Mouse (Mus musculus): ENCODE measurements around the gene Pradc1. TPM values are rescaled to one million over a fixed set of nuclear protein-coding genes. Genes with fewer than 3 reads are reported as not detected.

Pradc1 gene
- 38.4 and 41.4 TPM in 2 replicates for polyA plus RNA-seq (2015; fragmentation: Nextera tagmentation; extraction: Ambion mirVana)

DNA sequence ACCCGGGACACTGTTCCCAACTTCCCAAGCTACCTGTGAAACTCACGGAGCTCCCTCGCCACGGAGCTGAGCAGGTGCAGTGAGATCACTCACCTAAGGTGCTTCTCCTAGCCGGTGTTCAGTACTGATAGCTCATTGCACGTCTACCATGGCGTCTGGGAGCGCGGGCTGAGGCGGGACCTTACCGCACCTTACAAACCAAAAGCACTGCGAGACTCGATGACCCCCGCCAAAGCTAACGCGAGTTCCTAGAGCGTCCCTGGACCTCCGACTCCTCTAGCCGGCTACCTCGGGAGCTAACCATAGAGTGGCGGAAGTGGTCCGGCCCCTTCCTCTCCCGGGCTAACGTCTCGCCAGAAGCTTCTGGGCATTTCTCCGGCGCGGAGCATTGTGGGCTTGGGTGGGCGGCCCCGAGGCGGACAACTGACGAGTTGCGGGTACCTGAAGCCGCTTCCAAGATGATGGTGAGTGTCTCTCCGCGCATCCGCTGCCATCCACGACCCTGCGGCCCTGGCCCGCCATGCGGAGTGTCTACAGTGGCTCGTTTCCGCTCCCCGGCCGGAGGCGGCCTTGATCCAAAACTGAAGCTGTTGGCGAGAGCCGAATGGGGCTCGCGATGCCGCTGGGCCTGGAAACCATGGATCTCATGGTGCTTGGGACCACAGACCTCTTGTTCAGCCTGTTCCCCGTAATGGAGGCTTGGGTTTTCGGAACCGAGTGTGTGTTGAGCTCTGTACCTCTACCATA lies at the start of gene Pradc1:
Pradc1 (minus strand) TSS at position 307 of the 747 bp plus-strand sequence.
- 0 out of 2 replicates have a peak, but pooled peaks cover 18% of the 10 kb centered on the region for H3K4me1 ChIP-seq
- H3K4me3 ChIP-seq (replicated peaks): peak within 1 kb of the TSS; percentile 77
- H3K4me2 ChIP-seq: peak within 1 kb of the TSS; percentile 95
- H3K9ac ChIP-seq: peak within 1 kb of the TSS; percentile 82
- no peaks in the 10 kb centered on the region for H3K27me3 ChIP-seq (replicated peaks)
- under 1% methylated on average over 54 of the region's 54 CpGs for WGBS
- no peaks in the 10 kb centered on the region for H3K9me3 ChIP-seq
- ATAC-seq (ENCODE audit: insufficient read depth, low FRiP score, low read depth): peak; percentile 87
- H3K36me3 ChIP-seq: no peaks in the 10 kb centered on the region
- H3K27ac ChIP-seq: peak within 1 kb of the TSS; percentile 96

DNA sequence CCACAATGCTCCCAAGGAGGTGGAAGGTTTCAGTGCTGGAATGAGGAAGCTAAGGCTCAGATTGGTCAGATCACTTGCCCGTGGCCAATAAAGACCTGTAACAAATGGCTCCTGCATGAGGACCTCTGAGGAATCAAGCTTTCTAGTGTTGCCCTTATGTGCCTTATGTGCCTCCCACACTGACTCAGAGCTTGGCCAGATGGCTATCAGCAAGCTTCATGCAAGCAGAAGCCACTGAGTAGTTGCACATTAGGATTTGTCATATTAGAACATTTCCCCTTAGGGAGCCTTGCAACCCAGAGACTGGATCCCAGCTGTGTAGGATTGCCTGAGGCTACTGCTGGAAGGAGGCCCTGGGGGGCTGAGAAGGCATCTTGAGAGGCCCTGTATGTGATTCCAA lies 48.6 kb upstream of the Pradc1 start:
- H3K4me1 ChIP-seq: peaks cover 8% of the 10 kb centered on the region
- no peak overlapping the region for H3K27ac ChIP-seq
- no peaks in the 10 kb centered on the region for H3K36me3 ChIP-seq
- H3K4me3 ChIP-seq (replicated peaks): no peak overlapping the region
- no peak for ATAC-seq (ENCODE audit: insufficient read depth, low FRiP score, low read depth)
- no peaks in the 10 kb centered on the region for H3K9me3 ChIP-seq
- H3K4me2 ChIP-seq: no peak overlapping the region
- WGBS: 79% methylated on average over 1 of the region's 1 CpGs
- H3K9ac ChIP-seq: no peak overlapping the region
- H3K27me3 ChIP-seq (replicated peaks): peaks cover 11% of the 10 kb centered on the region; the same call in 1 of the 2 replicates

- WGBS: 57% methylated on average over 9 of the region's 9 CpGs
- Histone ChIP-seq H3K27ac (no peak overlapping the region), H3K4me3 (replicated peaks) (no peak overlapping the region), H3K4me2 (no peak overlapping the region), H3K9me3 (no peaks in the 10 kb centered on the region), H3K36me3 (no peaks in the 10 kb centered on the region), H3K9ac (no peak overlapping the region), H3K4me1 (peaks cover 8% of the 10 kb centered on the region), H3K27me3 (replicated peaks) (0 out of 2 replicates have a peak, but pooled peaks cover 2% of the 10 kb centered on the region)
- no peak for ATAC-seq (ENCODE audit: insufficient read depth, low FRiP score, low read depth)
Measured at GRCm38 (mm10) chr6:85498147-85498546, 46.4 kb upstream of the Pradc1 start.

DNA sequence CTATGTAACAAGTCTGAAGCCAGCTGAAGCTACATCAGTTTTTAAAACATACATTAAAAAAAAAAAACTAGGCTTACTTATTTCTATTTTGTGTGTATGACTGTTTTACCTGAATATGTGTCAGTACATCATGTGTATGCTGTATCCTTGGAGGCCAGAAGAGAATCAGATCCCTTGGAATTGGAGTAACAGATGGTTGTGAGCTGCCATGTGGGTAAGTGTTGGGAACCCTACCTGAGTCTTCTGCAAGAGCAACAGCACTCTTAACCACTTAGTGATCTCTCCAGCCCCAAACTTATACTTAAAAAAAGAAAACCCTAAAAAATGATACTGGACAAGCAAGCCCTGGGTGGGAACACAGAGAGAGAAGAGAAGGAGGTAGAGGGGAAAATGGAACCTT lies 45.2 kb upstream of the Pradc1 start:
- Histone ChIP-seq H3K4me1 (peaks cover 2% of the 10 kb centered on the region), H3K4me3 (replicated peaks) (no peak overlapping the region), H3K27ac (no peak overlapping the region), H3K36me3 (no peaks in the 10 kb centered on the region), H3K4me2 (no peak overlapping the region), H3K9ac (no peak overlapping the region), H3K27me3 (replicated peaks) (no peaks in the 10 kb centered on the region), H3K9me3 (no peaks in the 10 kb centered on the region)
- no peak for ATAC-seq (ENCODE audit: insufficient read depth, low FRiP score, low read depth)

GRCm38 (mm10) chr6:85491606-85492005 lies 39.8 kb upstream of the Pradc1 start:
- Histone ChIP-seq H3K27ac (no peak overlapping the region), H3K4me2 (no peak overlapping the region), H3K4me3 (replicated peaks) (no peak overlapping the region), H3K36me3 (no peaks in the 10 kb centered on the region), H3K9me3 (no peaks in the 10 kb centered on the region), H3K9ac (no peak overlapping the region), H3K27me3 (replicated peaks) (no peaks in the 10 kb centered on the region; the same call in 1 of the 2 replicates), H3K4me1 (no peaks in the 10 kb centered on the region)
- ATAC-seq (ENCODE audit: insufficient read depth, low FRiP score, low read depth): no peak
- 90% methylated on average over 3 of the region's 3 CpGs for WGBS

- ATAC-seq (ENCODE audit: insufficient read depth, low FRiP score, low read depth): no peak
- Histone ChIP-seq H3K9me3 (no peaks in the 10 kb centered on the region), H3K36me3 (no peaks in the 10 kb centered on the region), H3K4me2 (0 out of 2 replicates have a peak overlapping the region, but pooled peaks have one; percentile 27), H3K4me3 (replicated peaks) (no peak overlapping the region), H3K27me3 (replicated peaks) (peaks cover 9% of the 10 kb centered on the region), H3K27ac (no peak overlapping the region), H3K9ac (no peak overlapping the region), H3K4me1 (no peaks in the 10 kb centered on the region)
- WGBS: 81% methylated on average over 4 of the region's 4 CpGs
Measured at GRCm38 (mm10) chr6:85490252-85490651, 38.5 kb upstream of the Pradc1 start.

GRCm38 (mm10) chr6:85489717-85490116 lies 37.9 kb upstream of the Pradc1 start:
- 0 out of 2 replicates have a peak, but pooled peaks cover 1% of the 10 kb centered on the region for H3K4me1 ChIP-seq
- H3K4me2 ChIP-seq: peak overlapping the region; percentile 27; the same call in 1 of the 2 replicates
- H3K27ac ChIP-seq: 0 out of 2 replicates have a peak overlapping the region, but pooled peaks have one; percentile 19
- H3K36me3 ChIP-seq: no peaks in the 10 kb centered on the region
- no peaks in the 10 kb centered on the region for H3K9me3 ChIP-seq
- ATAC-seq (ENCODE audit: insufficient read depth, low FRiP score, low read depth): peak; percentile 70
- no peak overlapping the region for H3K9ac ChIP-seq
- 62% methylated on average over 3 of the region's 3 CpGs for WGBS
- peaks cover 14% of the 10 kb centered on the region for H3K27me3 ChIP-seq (replicated peaks)
- H3K4me3 ChIP-seq (replicated peaks): no peak overlapping the region

GRCm38 (mm10) chr6:85488510-85488909 lies 36.7 kb upstream of the Pradc1 start:
- no peak overlapping the region for H3K4me3 ChIP-seq (replicated peaks)
- H3K27ac ChIP-seq: no peak overlapping the region
- H3K27me3 ChIP-seq (replicated peaks): peaks cover 26% of the 10 kb centered on the region
- H3K36me3 ChIP-seq: no peaks in the 10 kb centered on the region
- ATAC-seq (ENCODE audit: insufficient read depth, low FRiP score, low read depth): no peak
- no peaks in the 10 kb centered on the region for H3K9me3 ChIP-seq
- WGBS: 76% methylated on average over 4 of the region's 4 CpGs
- H3K9ac ChIP-seq: no peak overlapping the region
- no peak overlapping the region for H3K4me2 ChIP-seq
- peaks cover 12% of the 10 kb centered on the region for H3K4me1 ChIP-seq

- H3K27me3 ChIP-seq (replicated peaks): peaks cover 42% of the 10 kb centered on the region
- no peak overlapping the region for H3K4me2 ChIP-seq
- no peaks in the 10 kb centered on the region for H3K9me3 ChIP-seq
- 62% methylated on average over 2 of the region's 2 CpGs for WGBS
- H3K27ac ChIP-seq: no peak overlapping the region
- ATAC-seq (ENCODE audit: insufficient read depth, low FRiP score, low read depth): no peak
- H3K36me3 ChIP-seq: no peaks in the 10 kb centered on the region
- H3K4me3 ChIP-seq (replicated peaks): no peak overlapping the region
- H3K4me1 ChIP-seq: peaks cover 12% of the 10 kb centered on the region
- H3K9ac ChIP-seq: no peak overlapping the region
Measured at GRCm38 (mm10) chr6:85485738-85486137, 34.0 kb upstream of the Pradc1 start.

- Histone ChIP-seq H3K4me2 (peak overlapping the region; percentile 64), H3K36me3 (no peaks in the 10 kb centered on the region), H3K27ac (no peak overlapping the region), H3K4me1 (peaks cover 12% of the 10 kb centered on the region), H3K27me3 (replicated peaks) (peaks cover 42% of the 10 kb centered on the region), H3K4me3 (replicated peaks) (peak overlapping the region; percentile 36), H3K9ac (no peak overlapping the region), H3K9me3 (no peaks in the 10 kb centered on the region)
- peak; percentile 67; the same call in 1 of the 2 replicates for ATAC-seq (ENCODE audit: insufficient read depth, low FRiP score, low read depth)
- 4% methylated on average over 88 of the region's 92 CpGs for WGBS
Measured at GRCm38 (mm10) chr6:85483843-85484721, 32.3 kb upstream of the Pradc1 start.

GRCm38 (mm10) chr6:85480685-85481084 lies 28.9 kb upstream of the Pradc1 start:
- H3K4me1 ChIP-seq: peaks cover 12% of the 10 kb centered on the region
- H3K36me3 ChIP-seq: no peaks in the 10 kb centered on the region
- no peak overlapping the region for H3K4me3 ChIP-seq (replicated peaks)
- no peak overlapping the region for H3K4me2 ChIP-seq
- H3K9ac ChIP-seq: no peak overlapping the region
- H3K27ac ChIP-seq: no peak overlapping the region
- peaks cover 44% of the 10 kb centered on the region for H3K27me3 ChIP-seq (replicated peaks)
- WGBS: 63% methylated on average over 16 of the region's 16 CpGs
- H3K9me3 ChIP-seq: no peaks in the 10 kb centered on the region
- no peak for ATAC-seq (ENCODE audit: insufficient read depth, low FRiP score, low read depth)

GRCm38 (mm10) chr6:85479979-85480378 lies 28.2 kb upstream of the Pradc1 start:
- ATAC-seq (ENCODE audit: insufficient read depth, low FRiP score, low read depth): no peak

More at GRCm38 (mm10) chr6:85479979-85480378, 28.2 kb upstream of the Pradc1 start:
- Histone ChIP-seq H3K36me3 (no peaks in the 10 kb centered on the region), H3K27ac (no peak overlapping the region), H3K27me3 (replicated peaks) (peaks cover 37% of the 10 kb centered on the region), H3K4me3 (replicated peaks) (no peak overlapping the region), H3K4me2 (no peak overlapping the region), H3K9me3 (no peaks in the 10 kb centered on the region), H3K9ac (no peak overlapping the region), H3K4me1 (peaks cover 12% of the 10 kb centered on the region)
- 83% methylated on average over 5 of the region's 5 CpGs for WGBS

Measured in stomach, embryonic 15.5 days (tissue).